Mouse (Mus musculus): ENCODE data around the gene Ptcd1.

DNA sequence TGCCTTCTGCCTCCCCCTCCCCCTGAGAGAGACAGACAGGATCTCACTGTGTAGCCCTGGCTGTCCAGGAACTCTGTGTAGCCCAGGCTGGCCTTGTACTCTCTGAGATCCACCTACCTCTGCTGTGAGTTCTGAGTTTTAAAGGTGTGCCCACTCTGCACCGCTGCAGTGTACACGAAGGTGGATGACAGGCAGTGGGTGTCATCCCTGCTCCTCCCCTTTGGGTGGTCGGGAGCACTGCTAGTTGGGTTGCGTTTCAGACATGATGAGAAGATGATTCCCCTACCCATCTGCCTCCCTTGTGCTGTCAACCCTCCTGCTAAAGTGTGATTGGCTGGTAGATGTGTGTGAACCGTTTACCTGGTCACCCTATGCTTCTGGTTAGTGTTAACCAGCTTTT lies 48.4 kb downstream of the Ptcd1 start:
- TF ChIP-seq POLR2A (IDR thresholded peaks at IDR 0.05; ENCODE audit: control insufficient read depth, low read depth, low read length) = no peak
- no peak for TF ChIP-seq CTCF (IDR thresholded peaks at IDR 0.05; ENCODE audit: control insufficient read depth, insufficient read depth, insufficient replicate concordance, low read depth, low read length)

Data from testis, adult 2 months (tissue).